Mouse (Mus musculus): ENCODE results near the gene Perm1.

DNA sequence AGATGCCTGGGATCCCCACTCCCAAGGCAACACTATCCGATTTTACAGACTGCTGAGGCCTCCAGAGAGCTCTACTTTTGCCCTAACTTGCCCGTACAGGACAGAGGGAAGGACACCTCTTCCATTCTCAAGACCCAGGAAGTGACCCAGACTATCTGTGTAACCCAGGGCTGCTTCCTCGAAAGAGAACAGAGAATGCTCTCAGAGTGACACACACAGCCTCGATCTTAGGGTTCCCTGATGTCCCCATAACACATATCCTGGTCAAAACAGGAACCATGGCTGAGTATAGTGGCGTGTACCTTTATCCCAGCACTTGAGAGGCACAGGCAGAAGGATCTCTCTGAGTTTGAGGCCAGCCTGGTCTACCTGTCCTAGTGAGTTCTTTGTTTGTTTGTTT, 31.9 kb upstream of the Perm1 start:
- no peak for TF ChIP-seq CTCF (IDR thresholded peaks at IDR 0.05; ENCODE audit: low read depth, low read length)
- no peak for TF ChIP-seq POLR2A (IDR thresholded peaks at IDR 0.05; ENCODE audit: insufficient read depth, low read length)
- TF ChIP-seq EP300 (IDR thresholded peaks at IDR 0.05; ENCODE audit: insufficient read depth, low read depth, low read length), result no peak

Data from ES-Bruce4 (cell line).